In genomic region chr3:58714767-58715166, GRCm38 (mm10) we compare ENCODE assay signal across 16 mouse cellular contexts.
"Had no signal": no experiment of that assay in that cellular context is flagged by ENCODE, and none has a peak within 500 bp of the region (broad histone marks: within the 10 kb centered on the region; RNA-seq: fewer than 3 reads in every experiment).

No protein-coding gene starts in this region.

- H3K9ac ChIP-seq: limb, embryonic 13.5 days; liver, embryonic 15.5 days; lung, embryonic 14.5 days; neural tube, embryonic 15.5 days had no signal

- H3K9me3 ChIP-seq: limb, embryonic 13.5 days; neural tube, embryonic 15.5 days had no signal

- H3K36me3 ChIP-seq: limb, embryonic 13.5 days; liver, embryonic 15.5 days; neural tube, embryonic 15.5 days had no signal

- H3K27me3 ChIP-seq: limb, embryonic 13.5 days; liver, embryonic 15.5 days; neural tube, embryonic 15.5 days had no signal

- H3K27ac ChIP-seq: kidney, postnatal 0 days; limb, embryonic 13.5 days; liver, embryonic 15.5 days; neural tube, embryonic 15.5 days had no signal

- H3K4me2 ChIP-seq: limb, embryonic 13.5 days; liver, embryonic 15.5 days; lung, embryonic 14.5 days; neural tube, embryonic 15.5 days had no signal

- H3K4me1 ChIP-seq: limb, embryonic 13.5 days; liver, embryonic 15.5 days; neural tube, embryonic 15.5 days had no signal

- DNase-seq: kidney, adult 9 months; kidney, postnatal 36 days; layer of hippocampus, adult 9-11 months; layer of hippocampus, postnatal 36 days; lung, embryonic 14.5 days; lung, postnatal 10 days; lung, postnatal 4 days; midbrain, embryonic 14.5 days; right cerebral cortex, adult 18-20 months; thymus, adult 2 months; thymus, postnatal 36 days had no signal

- H3K4me3 ChIP-seq: limb, embryonic 13.5 days; liver, embryonic 15.5 days; myocyte; neural tube, embryonic 15.5 days had no signal
